Mouse (Mus musculus) brain, embryonic 14.5 days (tissue): ENCODE data around the gene Wdr62.

Experiments
- CTCF ChIP-seq: fragments of 200-500 bp; IDR thresholded peaks from 2 replicates; pipeline ENCODE4 v1.5.1; 2012; ENCODE audit warnings: inconsistent platforms, mild to moderate bottlenecking, moderate library complexity, borderline replicate concordance; ENCODE audit not compliant: insufficient read depth, insufficient read length; ENCODE audit errors: extremely low read depth
- POLR2A ChIP-seq: fragments of 200-500 bp; IDR thresholded peaks from 2 replicates; pipeline ENCODE4 v1.6.1; 2012; ENCODE audit warnings: mild to moderate bottlenecking, inconsistent platforms, borderline replicate concordance; ENCODE audit not compliant: poor library complexity, insufficient read depth, insufficient read length, severe bottlenecking; ENCODE audit errors: extremely low read depth

GRCm38 (mm10) chr7:30309395-30310129, 29.3 kb upstream of the Wdr62 start:
- TF ChIP-seq CTCF: no peak
- TF ChIP-seq POLR2A: no peak
